Mouse (Mus musculus) kidney, embryonic 16.5 days (tissue): Measurements from ENCODE around the gene Prkab1. TPM values are rescaled to one million over a fixed set of nuclear protein-coding genes. Genes with fewer than 3 reads are reported as not detected.
A peak's percentile ranks its signal among the peaks of the same experiment; 100 is the strongest.

Experiments used
- ATAC-seq: fragments of 200-750 bp; cut with Nextera tagmentation; 2 replicates; pipeline ENCODE4 v1.8.0; 2017; ENCODE audit warnings: moderate TSS enrichment; ENCODE audit not compliant: low FRiP score, low TSS enrichment
- H3K27ac ChIP-seq: fragments of 300-500 bp; sonication (generic); 2 replicates; pipeline ENCODE4 v1.5.1; 2014; ENCODE audit warnings: low read length
- H3K27me3 ChIP-seq: fragments of 300-500 bp; sonication (generic); 2 replicates; pipeline ENCODE4 v1.6.1; 2014; ENCODE audit warnings: low read length, control low read depth, mixed read lengths; ENCODE audit not compliant: insufficient read depth
- H3K36me3 ChIP-seq: fragments of 300-500 bp; sonication (generic); 2 replicates; pipeline ENCODE4 v1.6.1; 2014; ENCODE audit warnings: low read length, control low read depth, mixed read lengths; ENCODE audit not compliant: insufficient read depth
- H3K4me1 ChIP-seq: fragments of 300-500 bp; sonication (generic); 2 replicates; pipeline ENCODE4 v1.6.1; 2014; ENCODE audit warnings: low read length, control low read depth, mixed read lengths; ENCODE audit not compliant: insufficient read depth
- H3K4me2 ChIP-seq: fragments of 300-500 bp; sonication (generic); replicated peaks from 2 replicates; pipeline ENCODE4 v1.6.1; 2014; ENCODE audit warnings: low read depth, low read length
- H3K4me3 ChIP-seq: fragments of 300-500 bp; sonication (generic); 2 replicates; pipeline ENCODE4 v1.5.1; 2014; ENCODE audit warnings: mild to moderate bottlenecking, low read length
- H3K9ac ChIP-seq: fragments of 300-500 bp; sonication (generic); replicated peaks from 2 replicates; pipeline ENCODE4 v1.6.1; 2014; ENCODE audit warnings: low read length
- H3K9me3 ChIP-seq: fragments of 300-500 bp; sonication (generic); 2 replicates; pipeline ENCODE4 v1.6.1; 2016; ENCODE audit warnings: low read length, control low read depth
- WGBS: fragments of 180-500 bp; shearing (Covaris S2); extraction: QIAGEN DNeasy Blood & Tissue Kit; methylation state at CpG from one replicate; pipeline ENCODE4 v1.1.7; 2014; 5-methylcytosine and 5-hydroxymethylcytosine counted together
- polyA plus RNA-seq: library from polyadenylated mRNA; unstranded; fragments of >200 nt; fragmentation: Nextera tagmentation; extraction: Ambion mirVana; gene quantifications from 2 replicates; pipeline ENCODE4 v1.2.1, GENCODE M21; 2015

Prkab1 gene
- 83.5 and 92.1 TPM in 2 replicates for polyA plus RNA-seq

- peaks cover 25% of the 10 kb centered on the region for H3K36me3 ChIP-seq
- peak within 1 kb of the TSS; percentile 84 for H3K4me3 ChIP-seq
- H3K9ac ChIP-seq = peak within 1 kb of the TSS; percentile 84
- ATAC-seq = peak; percentile 98
- peak within 1 kb of the TSS; percentile 79 for H3K4me2 ChIP-seq
- peak within 1 kb of the TSS; percentile 89 for H3K27ac ChIP-seq
- peaks cover 26% of the 10 kb centered on the region for H3K4me1 ChIP-seq
- no peaks in the 10 kb centered on the region for H3K9me3 ChIP-seq
- WGBS = under 1% methylated on average over 46 of the region's 46 CpGs
- no peaks in the 10 kb centered on the region for H3K27me3 ChIP-seq
These were observed at the start of gene Prkab1 for GRCm38 (mm10) chr5:116024327-116024739. Gene Prkab1 (minus strand): TSS chr5:116024508.

GRCm38 (mm10) chr5:116069618-116070017, 45.3 kb upstream of the Prkab1 start:
- 92% methylated on average over 4 of the region's 4 CpGs for WGBS
- no peak for ATAC-seq
- no peaks in the 10 kb centered on the region for H3K27me3 ChIP-seq
- no peaks in the 10 kb centered on the region for H3K36me3 ChIP-seq
- H3K4me3 ChIP-seq = no peak overlapping the region
- H3K9me3 ChIP-seq = no peaks in the 10 kb centered on the region
- no peak overlapping the region for H3K9ac ChIP-seq
- no peak overlapping the region for H3K4me2 ChIP-seq
- no peak overlapping the region for H3K27ac ChIP-seq
- no peaks in the 10 kb centered on the region for H3K4me1 ChIP-seq

GRCm38 (mm10) chr5:116052826-116053225, 28.5 kb upstream of the Prkab1 start:
- WGBS = 52% methylated on average over 6 of the region's 6 CpGs
- no peak overlapping the region for H3K27ac ChIP-seq
- no peak for ATAC-seq
- H3K27me3 ChIP-seq = no peaks in the 10 kb centered on the region
- H3K4me3 ChIP-seq = no peak overlapping the region
- no peaks in the 10 kb centered on the region for H3K4me1 ChIP-seq
- no peak overlapping the region for H3K9ac ChIP-seq
- no peaks in the 10 kb centered on the region for H3K9me3 ChIP-seq
- no peaks in the 10 kb centered on the region for H3K36me3 ChIP-seq
- H3K4me2 ChIP-seq = no peak overlapping the region

- 87% methylated on average over 5 of the region's 5 CpGs for WGBS
- no peak for ATAC-seq
- no peak overlapping the region for H3K4me3 ChIP-seq
These were observed 27.9 kb upstream of the Prkab1 start for GRCm38 (mm10) chr5:116052171-116052570.

GRCm38 (mm10) chr5:116049821-116050220, 25.5 kb upstream of the Prkab1 start:
- H3K4me2 ChIP-seq = no peak overlapping the region
- no peak overlapping the region for H3K9ac ChIP-seq
- no peak overlapping the region for H3K4me3 ChIP-seq
- no peaks in the 10 kb centered on the region for H3K9me3 ChIP-seq
- WGBS = 78% methylated on average over 4 of the region's 4 CpGs
- no peaks in the 10 kb centered on the region for H3K4me1 ChIP-seq
- no peaks in the 10 kb centered on the region for H3K36me3 ChIP-seq
- H3K27ac ChIP-seq = no peak overlapping the region
- H3K27me3 ChIP-seq = no peaks in the 10 kb centered on the region
- ATAC-seq = no peak

More at GRCm38 (mm10) chr5:116052171-116052570, 27.9 kb upstream of the Prkab1 start:
- H3K4me2 ChIP-seq = no peak overlapping the region
- no peak overlapping the region for H3K9ac ChIP-seq
- H3K27me3 ChIP-seq = no peaks in the 10 kb centered on the region
- no peaks in the 10 kb centered on the region for H3K9me3 ChIP-seq
- no peaks in the 10 kb centered on the region for H3K36me3 ChIP-seq
- no peaks in the 10 kb centered on the region for H3K4me1 ChIP-seq
- H3K27ac ChIP-seq = no peak overlapping the region

- no peaks in the 10 kb centered on the region for H3K9me3 ChIP-seq
- H3K4me2 ChIP-seq = no peak overlapping the region
- no peak overlapping the region for H3K4me3 ChIP-seq
- H3K4me1 ChIP-seq = no peaks in the 10 kb centered on the region
- H3K36me3 ChIP-seq = no peaks in the 10 kb centered on the region
- no peaks in the 10 kb centered on the region for H3K27me3 ChIP-seq
- no peak overlapping the region for H3K9ac ChIP-seq
- no peak overlapping the region for H3K27ac ChIP-seq
- 85% methylated on average over 3 of the region's 3 CpGs for WGBS
- ATAC-seq = no peak
These were observed 24.0 kb upstream of the Prkab1 start for GRCm38 (mm10) chr5:116048321-116048720.

- Histone ChIP-seq H3K9me3 (no peaks in the 10 kb centered on the region), H3K9ac (no peak overlapping the region), H3K4me3 (no peak overlapping the region), H3K27me3 (no peaks in the 10 kb centered on the region), H3K4me2 (no peak overlapping the region), H3K4me1 (no peaks in the 10 kb centered on the region), H3K36me3 (no peaks in the 10 kb centered on the region), H3K27ac (no peak overlapping the region)
- ATAC-seq = no peak
- 76% methylated on average over 4 of the region's 4 CpGs for WGBS
These were observed 21.9 kb upstream of the Prkab1 start for GRCm38 (mm10) chr5:116046246-116046645.

- WGBS = 82% methylated on average over 8 of the region's 8 CpGs
- Histone ChIP-seq H3K9ac (no peak overlapping the region), H3K36me3 (no peaks in the 10 kb centered on the region), H3K27ac (no peak overlapping the region), H3K4me2 (no peak overlapping the region), H3K9me3 (no peaks in the 10 kb centered on the region), H3K4me3 (no peak overlapping the region), H3K27me3 (no peaks in the 10 kb centered on the region), H3K4me1 (no peaks in the 10 kb centered on the region)
- ATAC-seq = no peak
These were observed 21.3 kb upstream of the Prkab1 start for GRCm38 (mm10) chr5:116045581-116045980.

GRCm38 (mm10) chr5:116042241-116042640, 17.9 kb upstream of the Prkab1 start:
- no peak for ATAC-seq
- Histone ChIP-seq H3K27me3 (no peaks in the 10 kb centered on the region), H3K9ac (no peak overlapping the region), H3K27ac (no peak overlapping the region), H3K4me2 (no peak overlapping the region), H3K4me1 (no peaks in the 10 kb centered on the region), H3K36me3 (no peaks in the 10 kb centered on the region), H3K9me3 (no peaks in the 10 kb centered on the region), H3K4me3 (no peak overlapping the region)
- WGBS = 74% methylated on average over 7 of the region's 7 CpGs

- H3K4me3 ChIP-seq = no peak overlapping the region; the same call in 1 of the 2 replicates
- peak overlapping the region; percentile 29 for H3K4me2 ChIP-seq
- WGBS = 20% methylated on average over 11 of the region's 11 CpGs
- H3K4me1 ChIP-seq = no peaks in the 10 kb centered on the region
- H3K27me3 ChIP-seq = no peaks in the 10 kb centered on the region
- no peaks in the 10 kb centered on the region for H3K9me3 ChIP-seq
- no peak for ATAC-seq
- H3K27ac ChIP-seq = no peak overlapping the region
- no peaks in the 10 kb centered on the region for H3K36me3 ChIP-seq
- no peak overlapping the region for H3K9ac ChIP-seq
These were observed 15.4 kb upstream of the Prkab1 start for GRCm38 (mm10) chr5:116039706-116040105.
